Mouse (Mus musculus) kidney, postnatal 10 days (tissue): Measurements from ENCODE around the gene Nup160.

Experiments used
- DNase-seq: peaks from one replicate; pipeline ENCODE4 v3.0.0; 2021; ENCODE audit warnings: mixed read lengths

The Nup160 gene

GRCm38 (mm10) chr2:90745740-90746537 is 68.9 kb downstream of the Nup160 start:
- peak; percentile 67 for DNase-seq

GRCm38 (mm10) chr2:90746538-90746865 is 69.5 kb downstream of the Nup160 start:
- peak; percentile 54 for DNase-seq

- DNase-seq, result no peak
Observed at GRCm38 (mm10) chr2:90747131-90747530, 70.1 kb downstream of the Nup160 start.

GRCm38 (mm10) chr2:90749676-90750459 is 72.9 kb downstream of the Nup160 start:
- no peak for DNase-seq

- DNase-seq, result no peak
Observed at GRCm38 (mm10) chr2:90753565-90753964, 76.5 kb downstream of the Nup160 start.

GRCm38 (mm10) chr2:90754188-90754587 is 77.2 kb downstream of the Nup160 start:
- no peak for DNase-seq

- no peak for DNase-seq
Observed at GRCm38 (mm10) chr2:90765123-90765522, 88.1 kb downstream of the Nup160 start.

GRCm38 (mm10) chr2:90781323-90781722 is 104.3 kb downstream of the Nup160 start:
- no peak for DNase-seq

GRCm38 (mm10) chr2:90781938-90782337 is 104.9 kb downstream of the Nup160 start:
- no peak for DNase-seq

GRCm38 (mm10) chr2:90782458-90782857 is 105.4 kb downstream of the Nup160 start, which contains the start of gene Agbl2:
Agbl2 (plus strand) TSS chr2:90782727.
- peak; percentile 47 for DNase-seq

- peak; percentile 37 for DNase-seq
Observed at GRCm38 (mm10) chr2:90782901-90783486, 106.0 kb downstream of the Nup160 start.
